Mouse (Mus musculus) common myeloid progenitor, adult 5-6 weeks (primary cell): ENCODE measurements around the gene Dlg2. TPM values are rescaled to one million over a fixed set of nuclear protein-coding genes. Genes with fewer than 3 reads are reported as not detected.

Experiments used
- ATAC-seq: replicated peaks from 2 replicates; pipeline ENCODE4 v1.8.0; 2016; ENCODE audit warnings: low read depth, mild to moderate bottlenecking, moderate TSS enrichment, inconsistent platforms; ENCODE audit not compliant: poor library complexity, severe bottlenecking
- total RNA-seq: library from RNA; stranded (forward); fragments of 200-1000, 187-1606 nt; gene quantifications from 2 replicates; pipeline ENCODE4 v1.2.3, GENCODE M21; 2017

Gene Dlg2
- total RNA-seq, 1 experiment from 2014 or later, result 1.6 TPM

GRCm38 (mm10) chr7:92115237-92115871 is 1638.9 kb downstream of the Dlg2 start:
- ATAC-seq, result no peak

GRCm38 (mm10) chr7:92123276-92123675 is 1646.8 kb downstream of the Dlg2 start:
- ATAC-seq, result no peak

GRCm38 (mm10) chr7:92125886-92126285 is 1649.4 kb downstream of the Dlg2 start:
- no peak for ATAC-seq

- ATAC-seq, result no peak
These were observed 1657.8 kb downstream of the Dlg2 start for GRCm38 (mm10) chr7:92134301-92134700.

GRCm38 (mm10) chr7:92135624-92136023 is 1659.2 kb downstream of the Dlg2 start:
- ATAC-seq, result no peak

GRCm38 (mm10) chr7:92140051-92140817 is 1663.8 kb downstream of the Dlg2 start:
- no peak for ATAC-seq

- no peak for ATAC-seq
These were observed 1671.0 kb downstream of the Dlg2 start for GRCm38 (mm10) chr7:92147499-92147898.

- ATAC-seq, result peak; percentile 79
These were observed 1674.3 kb downstream of the Dlg2 start for GRCm38 (mm10) chr7:92150768-92151167.

- ATAC-seq, result no peak
These were observed 1678.1 kb downstream of the Dlg2 start for GRCm38 (mm10) chr7:92154603-92155002.

- ATAC-seq, result no peak
These were observed 1686.7 kb downstream of the Dlg2 start for GRCm38 (mm10) chr7:92163150-92163549.

GRCm38 (mm10) chr7:92164316-92164715 is 1687.8 kb downstream of the Dlg2 start:
- no peak for ATAC-seq

GRCm38 (mm10) chr7:92164875-92165518 is 1688.5 kb downstream of the Dlg2 start:
- 0 out of 2 replicates have a peak, but pooled peaks have one; percentile 29 for ATAC-seq

GRCm38 (mm10) chr7:92180029-92180428 is 1703.6 kb downstream of the Dlg2 start:
- ATAC-seq, result no peak

GRCm38 (mm10) chr7:92180591-92181587 is 1704.4 kb downstream of the Dlg2 start:
- ATAC-seq, result peak; percentile 64

GRCm38 (mm10) chr7:92181959-92182612 is 1705.6 kb downstream of the Dlg2 start:
- peak; percentile 88 for ATAC-seq

GRCm38 (mm10) chr7:92184371-92185059 is 1708.0 kb downstream of the Dlg2 start:
- no peak for ATAC-seq

GRCm38 (mm10) chr7:92186341-92186740 is 1709.9 kb downstream of the Dlg2 start:
- ATAC-seq, result no peak

- no peak for ATAC-seq
These were observed 1712.7 kb downstream of the Dlg2 start for GRCm38 (mm10) chr7:92189149-92189548.

- no peak for ATAC-seq
These were observed 1719.5 kb downstream of the Dlg2 start for GRCm38 (mm10) chr7:92196004-92196403.
